Mouse (Mus musculus): ENCODE measurements at regions not wholly inside any gene's neighbourhood (a gene's known extent, or its start where the extent isn't known, plus 50 kb on each side); places are given as distances from the start of the nearest gene placed in this dataset.

DNA sequence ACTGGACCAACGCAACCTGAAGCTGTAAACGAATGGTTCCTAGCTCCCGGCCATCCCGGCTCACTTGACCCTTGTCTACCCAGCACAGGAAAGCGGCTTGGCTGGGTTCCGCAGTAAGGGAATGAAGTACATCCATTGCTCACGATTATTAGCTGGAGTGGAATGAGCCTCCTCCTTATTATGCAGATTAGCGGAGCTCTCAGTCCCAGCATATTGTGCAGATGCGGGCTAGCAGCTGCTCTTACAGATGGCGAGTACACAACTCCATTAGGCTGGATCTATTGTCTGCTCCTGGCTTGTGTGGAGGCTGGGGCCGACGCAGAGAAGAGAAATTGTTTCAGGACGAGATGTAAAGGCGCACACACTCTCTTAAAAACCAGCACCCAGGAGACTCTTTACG, 152.5 kb downstream of the Lnpk start:
- no peaks in the 10 kb centered on the region for H3K4me1 ChIP-seq (ENCODE audit: control insufficient read depth, insufficient read depth, low read length)
- H3K27ac ChIP-seq (ENCODE audit: control insufficient read depth, insufficient read depth, low read depth, low read length, poor library complexity) = no peak overlapping the region
- H3K4me3 ChIP-seq (replicated peaks; ENCODE audit: control insufficient read depth, low read depth, low read length) = no peak overlapping the region
- no peak for TF ChIP-seq POLR2A (IDR thresholded peaks at IDR 0.05; ENCODE audit: borderline replicate concordance, control insufficient read depth, low read depth, low read length)
- no peak for TF ChIP-seq CTCF (IDR thresholded peaks at IDR 0.05; ENCODE audit: control insufficient read depth, insufficient read depth, low read length)
- WGBS = 80% methylated on average over 15 of the region's 15 CpGs

DNA sequence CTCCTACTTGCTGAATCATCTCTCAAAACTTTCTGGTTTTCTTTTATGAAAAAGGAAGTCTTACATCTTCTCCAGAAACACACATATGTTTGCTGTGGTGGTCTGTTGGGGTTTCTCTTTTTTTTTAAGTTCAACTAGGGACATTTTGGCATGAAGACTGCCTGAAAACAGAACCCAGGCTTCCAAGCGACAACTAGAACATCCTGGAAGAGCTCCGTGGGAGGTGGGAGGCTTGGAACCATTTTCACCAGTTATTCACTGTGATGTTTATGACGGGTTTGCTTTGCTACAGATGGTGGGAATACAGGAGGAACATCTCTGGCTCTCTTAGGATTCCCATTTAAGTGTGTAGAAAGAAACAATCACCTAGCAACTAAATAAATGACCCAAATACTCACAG, 154.5 kb downstream of the Lnpk start:
- TF ChIP-seq POLR2A (IDR thresholded peaks at IDR 0.05; ENCODE audit: borderline replicate concordance, control insufficient read depth, low read depth, low read length) = no peak
- Histone ChIP-seq H3K27ac (ENCODE audit: control insufficient read depth, insufficient read depth, low read depth, low read length, poor library complexity) (no peak overlapping the region), H3K4me3 (replicated peaks; ENCODE audit: control insufficient read depth, low read depth, low read length) (no peak overlapping the region), H3K4me1 (ENCODE audit: control insufficient read depth, insufficient read depth, low read length) (no peaks in the 10 kb centered on the region)
- 82% methylated on average over 3 of the region's 3 CpGs for WGBS

GRCm38 (mm10) chr2:74416097-74416496, 163.1 kb downstream of the Lnpk start:
- WGBS = 69% methylated on average over 4 of the region's 4 CpGs
- no peak for TF ChIP-seq CTCF (IDR thresholded peaks at IDR 0.05; ENCODE audit: control insufficient read depth, insufficient read depth, low read length)
- no peak for TF ChIP-seq POLR2A (IDR thresholded peaks at IDR 0.05; ENCODE audit: borderline replicate concordance, control insufficient read depth, low read depth, low read length)
- H3K27ac ChIP-seq (ENCODE audit: control insufficient read depth, insufficient read depth, low read depth, low read length, poor library complexity) = no peak overlapping the region
- H3K4me3 ChIP-seq (replicated peaks; ENCODE audit: control insufficient read depth, low read depth, low read length) = no peak overlapping the region
- H3K4me1 ChIP-seq (ENCODE audit: control insufficient read depth, insufficient read depth, low read length) = no peaks in the 10 kb centered on the region

DNA sequence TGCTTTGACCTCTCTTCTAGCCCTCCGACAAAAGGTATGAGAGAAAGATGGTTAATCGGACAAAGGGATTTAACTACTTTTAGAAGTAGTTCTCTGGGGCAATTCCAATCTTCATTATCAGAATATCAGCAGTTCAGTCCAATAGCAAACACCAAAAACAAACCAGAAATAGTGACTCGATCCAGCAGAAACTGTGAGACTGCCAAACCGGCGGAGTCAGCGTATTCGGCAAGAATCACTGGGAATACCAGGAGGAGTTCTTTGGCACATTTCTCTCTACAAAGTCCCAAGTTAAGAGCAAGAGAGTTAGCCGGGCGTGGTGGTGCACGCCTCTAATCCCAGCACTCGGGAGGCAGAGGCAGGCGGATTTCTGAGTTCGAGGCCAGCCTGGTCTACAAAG, 164.5 kb downstream of the Lnpk start:
- WGBS = 86% methylated on average over 13 of the region's 13 CpGs
- Histone ChIP-seq H3K4me3 (replicated peaks; ENCODE audit: control insufficient read depth, low read depth, low read length) (no peak overlapping the region), H3K27ac (ENCODE audit: control insufficient read depth, insufficient read depth, low read depth, low read length, poor library complexity) (no peak overlapping the region), H3K4me1 (ENCODE audit: control insufficient read depth, insufficient read depth, low read length) (no peaks in the 10 kb centered on the region)
- TF ChIP-seq POLR2A (IDR thresholded peaks at IDR 0.05; ENCODE audit: borderline replicate concordance, control insufficient read depth, low read depth, low read length) (no peak), CTCF (IDR thresholded peaks at IDR 0.05; ENCODE audit: control insufficient read depth, insufficient read depth, low read length) (no peak)

GRCm38 (mm10) chr2:74409856-74410404, 169.3 kb downstream of the Lnpk start:
- WGBS = 64% methylated on average over 4 of the region's 4 CpGs
- H3K27ac ChIP-seq (ENCODE audit: control insufficient read depth, insufficient read depth, low read depth, low read length, poor library complexity) = no peak overlapping the region
- TF ChIP-seq CTCF (IDR thresholded peaks at IDR 0.05; ENCODE audit: control insufficient read depth, insufficient read depth, low read length) = no peak
- TF ChIP-seq POLR2A (IDR thresholded peaks at IDR 0.05; ENCODE audit: borderline replicate concordance, control insufficient read depth, low read depth, low read length) = no peak

GRCm38 (mm10) chr2:74404493-74404892, 174.7 kb downstream of the Lnpk start:
- no peak overlapping the region for H3K27ac ChIP-seq (ENCODE audit: control insufficient read depth, insufficient read depth, low read depth, low read length, poor library complexity)
- 68% methylated on average over 3 of the region's 3 CpGs for WGBS

More at GRCm38 (mm10) chr2:74409856-74410404, 169.3 kb downstream of the Lnpk start:
- no peaks in the 10 kb centered on the region for H3K4me1 ChIP-seq (ENCODE audit: control insufficient read depth, insufficient read depth, low read length)
- H3K4me3 ChIP-seq (replicated peaks; ENCODE audit: control insufficient read depth, low read depth, low read length) = no peak overlapping the region

DNA sequence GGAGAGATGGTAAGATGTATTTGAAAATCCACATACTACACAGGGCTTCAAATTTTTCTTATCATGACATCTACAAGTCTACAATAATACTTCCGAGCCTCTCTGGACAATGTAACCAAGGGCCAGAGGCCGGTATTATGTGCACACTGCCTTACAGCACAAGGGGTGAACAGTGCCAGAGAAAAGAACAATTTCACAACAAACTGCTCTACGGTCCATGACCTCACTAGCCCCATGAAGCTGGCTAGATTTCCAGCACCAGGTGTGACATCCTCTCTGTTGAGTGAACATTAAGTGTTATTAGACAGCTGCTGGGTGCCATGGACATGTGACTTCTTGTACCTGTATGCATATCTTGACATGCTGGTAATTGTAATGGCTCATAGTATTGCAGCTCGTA, 188.2 kb downstream of the Lnpk start:
- no peak for TF ChIP-seq POLR2A (IDR thresholded peaks at IDR 0.05; ENCODE audit: borderline replicate concordance, control insufficient read depth, low read depth, low read length)
- TF ChIP-seq CTCF (IDR thresholded peaks at IDR 0.05; ENCODE audit: control insufficient read depth, insufficient read depth, low read length) = no peak
- 80% methylated on average over 4 of the region's 4 CpGs for WGBS

More at GRCm38 (mm10) chr2:74404493-74404892, 174.7 kb downstream of the Lnpk start:
- Histone ChIP-seq H3K4me3 (replicated peaks; ENCODE audit: control insufficient read depth, low read depth, low read length) (no peak overlapping the region), H3K4me1 (ENCODE audit: control insufficient read depth, insufficient read depth, low read length) (no peaks in the 10 kb centered on the region)
- no peak for TF ChIP-seq CTCF (IDR thresholded peaks at IDR 0.05; ENCODE audit: control insufficient read depth, insufficient read depth, low read length)
- no peak for TF ChIP-seq POLR2A (IDR thresholded peaks at IDR 0.05; ENCODE audit: borderline replicate concordance, control insufficient read depth, low read depth, low read length)

GRCm38 (mm10) chr2:74388078-74388477, 191.2 kb downstream of the Lnpk start:
- no peaks in the 10 kb centered on the region for H3K4me1 ChIP-seq (ENCODE audit: control insufficient read depth, insufficient read depth, low read length)
- H3K4me3 ChIP-seq (replicated peaks; ENCODE audit: control insufficient read depth, low read depth, low read length) = no peak overlapping the region
- TF ChIP-seq POLR2A (IDR thresholded peaks at IDR 0.05; ENCODE audit: borderline replicate concordance, control insufficient read depth, low read depth, low read length) (no peak), CTCF (IDR thresholded peaks at IDR 0.05; ENCODE audit: control insufficient read depth, insufficient read depth, low read length) (no peak)
- 83% methylated on average over 5 of the region's 5 CpGs for WGBS
- H3K27ac ChIP-seq (ENCODE audit: control insufficient read depth, insufficient read depth, low read depth, low read length, poor library complexity) = no peak overlapping the region

More for the DNA sequence above, 188.2 kb downstream of the Lnpk start:
- Histone ChIP-seq H3K4me3 (replicated peaks; ENCODE audit: control insufficient read depth, low read depth, low read length) (no peak overlapping the region), H3K27ac (ENCODE audit: control insufficient read depth, insufficient read depth, low read depth, low read length, poor library complexity) (no peak overlapping the region), H3K4me1 (ENCODE audit: control insufficient read depth, insufficient read depth, low read length) (no peaks in the 10 kb centered on the region)

DNA sequence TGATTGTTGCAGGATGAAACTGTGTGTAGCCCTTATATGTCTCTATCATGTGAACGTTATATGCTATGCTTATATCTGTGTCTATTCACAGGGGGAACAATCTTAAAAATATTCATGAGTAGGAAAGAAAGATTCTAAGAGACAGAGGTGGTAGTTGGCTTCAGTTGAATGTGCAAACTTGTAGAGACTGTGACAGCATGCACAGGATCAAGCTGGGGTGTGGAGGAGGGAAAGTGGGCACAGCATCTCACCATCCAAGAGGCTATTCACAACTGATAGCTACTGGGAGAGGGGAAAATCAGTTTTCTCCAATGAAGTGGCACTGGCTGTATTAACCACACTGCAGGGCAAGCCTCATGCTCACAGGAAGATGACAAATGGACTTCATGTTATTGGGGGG, 194.3 kb downstream of the Lnpk start:
- WGBS = 83% methylated on average over 1 of the region's 1 CpGs
- TF ChIP-seq POLR2A (IDR thresholded peaks at IDR 0.05; ENCODE audit: borderline replicate concordance, control insufficient read depth, low read depth, low read length) = no peak
- no peak for TF ChIP-seq CTCF (IDR thresholded peaks at IDR 0.05; ENCODE audit: control insufficient read depth, insufficient read depth, low read length)
- H3K4me3 ChIP-seq (replicated peaks; ENCODE audit: control insufficient read depth, low read depth, low read length) = no peak overlapping the region
- no peaks in the 10 kb centered on the region for H3K4me1 ChIP-seq (ENCODE audit: control insufficient read depth, insufficient read depth, low read length)
- H3K27ac ChIP-seq (ENCODE audit: control insufficient read depth, insufficient read depth, low read depth, low read length, poor library complexity) = no peak overlapping the region

Data from bone marrow, adult 2 months (tissue).